ENCODE assay signal across 8 mouse cellular contexts in the genomic region with DNA sequence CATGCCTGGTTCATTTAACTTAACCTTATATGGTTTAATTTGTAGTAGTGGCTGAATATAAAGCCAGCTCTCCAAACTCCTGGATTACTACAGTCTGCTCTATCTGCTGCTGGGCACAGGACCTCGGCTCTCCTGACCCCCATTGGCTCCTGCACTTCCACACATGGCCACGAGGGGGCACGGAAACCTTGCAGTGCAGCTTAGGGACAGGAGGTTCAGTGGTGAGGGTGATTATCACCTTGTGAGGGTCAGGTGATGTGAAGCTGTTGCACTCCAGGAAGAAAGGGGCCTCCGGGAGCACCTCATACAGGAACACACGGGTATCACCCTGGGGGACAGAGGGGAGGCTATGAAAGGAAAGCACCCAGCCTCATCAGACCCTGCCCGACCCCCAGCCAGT. TPM values are rescaled to one million over a fixed set of nuclear protein-coding genes. Genes with fewer than 3 reads are reported as not detected.
DNase-seq lines count a peak whose midpoint lies in the region; ATAC-seq and TF ChIP-seq lines count a peak whose summit lies in the region.

No protein-coding gene starts in this region.

- no peaks in the 10 kb centered on the region for H3K9me3 ChIP-seq in liver, embryonic 12.5 days (replicated peaks)
- H3K9me3 ChIP-seq in neural tube, embryonic 12.5 days, result no peaks in the 10 kb centered on the region

- peak; percentile 59 for DNase-seq in 3134 (ENCODE audit: extremely low read depth, insufficient read length, low spot score)
- peak; percentile 90 for DNase-seq in kidney, adult 9 months
- peak; percentile 67 for DNase-seq in testis, postnatal 14 days (ENCODE audit: low spot score)

- H3K36me3 ChIP-seq in liver, embryonic 12.5 days, result peaks cover 45% of the 10 kb centered on the region
- peaks cover 31% of the 10 kb centered on the region for H3K36me3 ChIP-seq in neural tube, embryonic 12.5 days

- no peak overlapping the region for H3K4me3 ChIP-seq in cortical plate, adult 2 months (ENCODE audit: insufficient read depth, low read length)
- no peak overlapping the region for H3K4me3 ChIP-seq in liver, embryonic 12.5 days
- H3K4me3 ChIP-seq in neural tube, embryonic 12.5 days, result no peak overlapping the region

- TF ChIP-seq CTCF in cortical plate, adult 2 months (IDR thresholded peaks at IDR 0.05; ENCODE audit: extremely low read depth, insufficient read depth, low read length), result peak; percentile 96

- no peaks in the 10 kb centered on the region for H3K4me1 ChIP-seq in cortical plate, adult 2 months (ENCODE audit: control insufficient read depth, insufficient read depth, low read length)
- H3K4me1 ChIP-seq in liver, embryonic 12.5 days, result peaks cover 15% of the 10 kb centered on the region
- H3K4me1 ChIP-seq in neural tube, embryonic 12.5 days, result no peaks in the 10 kb centered on the region

- no peak overlapping the region for H3K9ac ChIP-seq in liver, embryonic 12.5 days
- no peak overlapping the region for H3K9ac ChIP-seq in neural tube, embryonic 12.5 days

- no peaks in the 10 kb centered on the region for H3K27me3 ChIP-seq in liver, embryonic 12.5 days (replicated peaks)
- no peaks in the 10 kb centered on the region for H3K27me3 ChIP-seq in neural tube, embryonic 12.5 days (replicated peaks)

- peak; percentile 79 for ATAC-seq in activated CD4-positive, CD25-positive, alpha-beta regulatory T cell, adult 4 months
- ATAC-seq in granulocyte monocyte progenitor cell, adult 5-6 weeks (replicated peaks; ENCODE audit: poor library complexity, severe bottlenecking), result peak; percentile 78
- ATAC-seq in liver, embryonic 12.5 days, result peak; percentile 43; the same call in 1 of the 2 replicates
- ATAC-seq in neural tube, embryonic 12.5 days (ENCODE audit: low FRiP score, low read depth), result peak; percentile 64; the same call in 1 of the 2 replicates

- H3K27ac ChIP-seq in cortical plate, adult 2 months (ENCODE audit: insufficient read depth, low read length), result no peak overlapping the region
- H3K27ac ChIP-seq in liver, embryonic 12.5 days, result no peak overlapping the region
- H3K27ac ChIP-seq in neural tube, embryonic 12.5 days, result no peak overlapping the region

- 19% methylated on average over 6 of the region's 6 CpGs for WGBS in liver, embryonic 12.5 days (ENCODE audit: insufficient replicate concordance)
- 23% methylated on average over 6 of the region's 6 CpGs for WGBS in neural tube, embryonic 12.5 days

- TF ChIP-seq POLR2A in cortical plate, adult 2 months (IDR thresholded peaks at IDR 0.05; ENCODE audit: extremely low read depth, insufficient read depth, low read length), result no peak

- no peak overlapping the region for H3K4me2 ChIP-seq in liver, embryonic 12.5 days
- H3K4me2 ChIP-seq in neural tube, embryonic 12.5 days (replicated peaks), result no peak overlapping the region

RNA-seq across cellular contexts. Expression of a gene that starts 5.2 kb away (rescaled TPM):
- 10 to 100 TPM; 30.5 to 37.9 TPM for polyA plus RNA-seq in activated CD4-positive, CD25-positive, alpha-beta regulatory T cell, adult 4 months (2017; shearing (Covaris generic))
- 99.3 and 101 TPM in 2 replicates for polyA plus RNA-seq in cortical plate, adult 2 months (2012; rRNA removed)
- total RNA-seq in granulocyte monocyte progenitor cell, adult 5-6 weeks (2014; fragmentation: Nextera tagmentation), result 42.3 and 113 TPM in 2 replicates
- total RNA-seq in granulocyte monocyte progenitor cell, adult 5-6 weeks (2017), result 45.2 and 50.0 TPM in 2 replicates
- 76.2 and 81.9 TPM in 2 replicates for polyA plus RNA-seq in liver, embryonic 12.5 days (2016; fragmentation: Nextera tagmentation; extraction: Ambion mirVana)
- 121 and 143 TPM in 2 replicates for polyA plus RNA-seq in neural tube, embryonic 12.5 days (2016; fragmentation: Nextera tagmentation; extraction: Ambion mirVana)

RNA-seq across cellular contexts. Expression of a gene that starts 9.8 kb away (rescaled TPM):
- polyA plus RNA-seq in activated CD4-positive, CD25-positive, alpha-beta regulatory T cell, adult 4 months (2017; shearing (Covaris generic)), result 1 to 10 TPM in 1 of 2 experiments, under 1 TPM in 1; 0.79 to 1.1 TPM
- polyA plus RNA-seq in cortical plate, adult 2 months (2012; rRNA removed), result 10.1 and 11.2 TPM in 2 replicates
- not detected in 2 replicates for total RNA-seq in granulocyte monocyte progenitor cell, adult 5-6 weeks (2014; fragmentation: Nextera tagmentation)
- 0.67 TPM in 1 of 2 replicates, not detected in the other for total RNA-seq in granulocyte monocyte progenitor cell, adult 5-6 weeks (2017)
- polyA plus RNA-seq in liver, embryonic 12.5 days (2016; fragmentation: Nextera tagmentation; extraction: Ambion mirVana), result 4.7 and 5.0 TPM in 2 replicates
- polyA plus RNA-seq in neural tube, embryonic 12.5 days (2016; fragmentation: Nextera tagmentation; extraction: Ambion mirVana), result 10.9 and 11.3 TPM in 2 replicates

RNA-seq across cellular contexts. Expression of a gene that starts 9.8 kb away (rescaled TPM):
- polyA plus RNA-seq in activated CD4-positive, CD25-positive, alpha-beta regulatory T cell, adult 4 months (2017; shearing (Covaris generic)), result 10 to 100 TPM; 17.3 to 22.8 TPM
- 48.8 and 50.6 TPM in 2 replicates for polyA plus RNA-seq in cortical plate, adult 2 months (2012; rRNA removed)
- 41.9 and 45.8 TPM in 2 replicates for total RNA-seq in granulocyte monocyte progenitor cell, adult 5-6 weeks (2014; fragmentation: Nextera tagmentation)
- 60.9 and 66.4 TPM in 2 replicates for total RNA-seq in granulocyte monocyte progenitor cell, adult 5-6 weeks (2017)
- polyA plus RNA-seq in liver, embryonic 12.5 days (2016; fragmentation: Nextera tagmentation; extraction: Ambion mirVana), result 69.2 and 74.2 TPM in 2 replicates
- 51.5 and 56.4 TPM in 2 replicates for polyA plus RNA-seq in neural tube, embryonic 12.5 days (2016; fragmentation: Nextera tagmentation; extraction: Ambion mirVana)

RNA-seq across cellular contexts. Expression of a gene that starts 35.4 kb away (rescaled TPM):
- polyA plus RNA-seq in activated CD4-positive, CD25-positive, alpha-beta regulatory T cell, adult 4 months (2017; shearing (Covaris generic)), result under 1 TPM in 1 of 2 experiments, not detected in 1; 0.71 TPM
- 17.3 and 22.1 TPM in 2 replicates for polyA plus RNA-seq in cortical plate, adult 2 months (2012; rRNA removed)
- total RNA-seq in granulocyte monocyte progenitor cell, adult 5-6 weeks (2014; fragmentation: Nextera tagmentation), result 2.1 and 2.8 TPM in 2 replicates
- total RNA-seq in granulocyte monocyte progenitor cell, adult 5-6 weeks (2017), result 0.39 TPM in 1 of 2 replicates, not detected in the other
- 6.1 and 7.3 TPM in 2 replicates for polyA plus RNA-seq in liver, embryonic 12.5 days (2016; fragmentation: Nextera tagmentation; extraction: Ambion mirVana)
- polyA plus RNA-seq in neural tube, embryonic 12.5 days (2016; fragmentation: Nextera tagmentation; extraction: Ambion mirVana), result 36.5 and 36.7 TPM in 2 replicates

RNA-seq across cellular contexts. Expression of a gene that starts 49.6 kb away (rescaled TPM):
- polyA plus RNA-seq in activated CD4-positive, CD25-positive, alpha-beta regulatory T cell, adult 4 months (2017; shearing (Covaris generic)), result 100 to 1,000 TPM in 1 of 2 experiments, 10 to 100 TPM in 1; 98.7 to 102 TPM
- polyA plus RNA-seq in cortical plate, adult 2 months (2012; rRNA removed), result 103 and 104 TPM in 2 replicates
- total RNA-seq in granulocyte monocyte progenitor cell, adult 5-6 weeks (2014; fragmentation: Nextera tagmentation), result 115 and 187 TPM in 2 replicates
- 39.8 and 58.1 TPM in 2 replicates for total RNA-seq in granulocyte monocyte progenitor cell, adult 5-6 weeks (2017)
- 11.3 and 11.9 TPM in 2 replicates for polyA plus RNA-seq in liver, embryonic 12.5 days (2016; fragmentation: Nextera tagmentation; extraction: Ambion mirVana)
- 23.6 and 31.2 TPM in 2 replicates for polyA plus RNA-seq in neural tube, embryonic 12.5 days (2016; fragmentation: Nextera tagmentation; extraction: Ambion mirVana)
